Mouse (Mus musculus) heart, adult 2 months (tissue): ENCODE results near the gene Prickle1. TPM values are rescaled to one million over a fixed set of nuclear protein-coding genes. Genes with fewer than 3 reads are reported as not detected.

ENCODE experiments used
- DNase-seq, 2 experiments: peaks; one replicate each; pipeline ENCODE4 v3.0.0; 2021
- H3K27ac ChIP-seq: fragments of 200-600 bp; 2 replicates; pipeline ENCODE4 v1.8.1; 2022
- H3K27me3 ChIP-seq: fragments of 200-500 bp; 2 replicates; pipeline ENCODE4 v1.6.1; 2012; ENCODE audit warnings: mild to moderate bottlenecking, low read length, inconsistent platforms, mixed read lengths; ENCODE audit not compliant: control insufficient read depth, insufficient read depth
- H3K36me3 ChIP-seq: fragments of 200-500 bp; 2 replicates; pipeline ENCODE4 v1.6.1; 2012; ENCODE audit warnings: low read length, inconsistent platforms; ENCODE audit not compliant: control insufficient read depth, insufficient read depth
- H3K4me1 ChIP-seq: fragments of 200-500 bp; 2 replicates; pipeline ENCODE4 v1.6.1; 2011; ENCODE audit warnings: low read length; ENCODE audit not compliant: control insufficient read depth, insufficient read depth
- H3K4me3 ChIP-seq: fragments of 200-600 bp; 2 replicates; pipeline ENCODE4 v1.8.1; 2022
- H3K79me2 ChIP-seq: fragments of 200-500 bp; replicated peaks from 2 replicates; pipeline ENCODE4 v1.6.1; 2012; ENCODE audit warnings: mild to moderate bottlenecking, inconsistent platforms, low read length, moderate library complexity, mixed read lengths; ENCODE audit not compliant: control insufficient read depth, insufficient read depth
- H3K9ac ChIP-seq: fragments of 200-500 bp; 2 replicates; pipeline ENCODE4 v1.6.1; 2012; ENCODE audit warnings: low read depth, mild to moderate bottlenecking, control low read depth, inconsistent platforms, low read length, mixed read lengths
- CTCF ChIP-seq: fragments of 200-600 bp; IDR thresholded peaks from 2 replicates; pipeline ENCODE4 v1.8.1; 2022; ENCODE audit warnings: antibody characterized with exemption, mild to moderate bottlenecking, moderate library complexity
- EP300 ChIP-seq: fragments of 200-500 bp; IDR thresholded peaks from 2 replicates; pipeline ENCODE4 v1.6.1; 2011; ENCODE audit warnings: low read depth, low read length, control low read depth; ENCODE audit not compliant: insufficient read depth
- POLR2A ChIP-seq: fragments of 200-500 bp; IDR thresholded peaks from 2 replicates; pipeline ENCODE4 v1.6.1; 2011; ENCODE audit warnings: mild to moderate bottlenecking, low read depth, low read length, control low read depth; ENCODE audit not compliant: insufficient read depth
- WGBS: fragments of 180-500 bp; shearing (Covaris S2); methylation state at CpG from one replicate; pipeline ENCODE4 v1.1.7; 2018; 5-methylcytosine and 5-hydroxymethylcytosine counted together
- intact Hi-C: fragments of 180-260 bp; cut with DNase I; formaldehyde crosslinking; loops from one replicate; pipeline ENCODE4 v1.15.1; 2025
- long read RNA-seq: library from polyadenylated mRNA; stranded (forward); transcript quantifications from one replicate; pipeline ENCODE4 v2.0.0, GENCODE M21; 2021
- polyA plus RNA-seq: library from polyadenylated mRNA; depleted of rRNA; stranded (reverse); fragments of >200 nt; gene quantifications from 2 replicates; pipeline ENCODE4 v1.2.3, GENCODE M21; 2012; rRNA removed
- total RNA-seq, 2 experiments: library from RNA; stranded (reverse); gene quantifications; 2 replicates each; pipeline ENCODE4 v1.2.3; 2021

Gene Prickle1
- total RNA-seq (10 to 100 TPM; 11.2 to 18.6 TPM), polyA plus RNA-seq (8.6 and 11.5 TPM in 2 replicates)
- long read RNA-seq, partial matches to known transcripts: 0 of 4 reads
- long read RNA-seq, other reads (novel, unspliced or antisense): 4 of 4 reads

DNA sequence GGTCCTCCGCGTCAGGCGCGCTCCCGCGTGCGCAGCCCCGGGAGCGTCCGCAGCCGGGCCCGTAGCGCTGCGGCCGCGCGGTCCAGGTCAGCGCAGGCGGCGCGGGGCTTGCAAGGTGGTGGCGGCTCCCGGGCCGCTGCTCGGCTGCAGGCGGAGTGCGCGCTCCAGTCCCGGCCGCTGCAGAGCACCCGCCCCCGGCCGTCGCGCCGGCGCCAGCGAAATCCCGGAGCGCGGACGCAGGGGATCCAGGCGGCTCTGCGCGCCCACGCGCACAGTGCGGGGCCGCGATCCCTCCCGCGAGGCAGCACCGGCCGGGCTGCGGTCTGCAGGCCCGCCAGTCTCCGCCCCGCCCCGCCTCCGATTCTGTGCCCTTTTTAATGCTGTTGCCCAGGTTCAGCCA is at the start of gene Prickle1:
Prickle1 (minus strand) TSS at position 146 of the 400 bp plus-strand sequence.
- DNase-seq: peak; percentile 92 to 93
- no peak for TF ChIP-seq CTCF
- peak; percentile 60; the same call in 1 of the 2 replicates for TF ChIP-seq POLR2A
- peaks cover 6% of the 10 kb centered on the region for H3K4me1 ChIP-seq
- under 1% methylated on average over 60 of the region's 60 CpGs for WGBS
- H3K36me3 ChIP-seq: no peaks in the 10 kb centered on the region
- intact Hi-C loops: loop anchor here (5.0 to 10.0 kb wide), 4 partner anchors 102 to 949 kb away; partner anchors contain the start of genes Irak4, Pus7l and Yaf2
- H3K27me3 ChIP-seq: no peaks in the 10 kb centered on the region
- H3K27ac ChIP-seq: peak within 1 kb of the TSS; percentile 91
- peak within 1 kb of the TSS; percentile 97 for H3K9ac ChIP-seq
- peak within 1 kb of the TSS; percentile 76 for H3K4me3 ChIP-seq
- H3K79me2 ChIP-seq: no peaks in the 10 kb centered on the region

DNA sequence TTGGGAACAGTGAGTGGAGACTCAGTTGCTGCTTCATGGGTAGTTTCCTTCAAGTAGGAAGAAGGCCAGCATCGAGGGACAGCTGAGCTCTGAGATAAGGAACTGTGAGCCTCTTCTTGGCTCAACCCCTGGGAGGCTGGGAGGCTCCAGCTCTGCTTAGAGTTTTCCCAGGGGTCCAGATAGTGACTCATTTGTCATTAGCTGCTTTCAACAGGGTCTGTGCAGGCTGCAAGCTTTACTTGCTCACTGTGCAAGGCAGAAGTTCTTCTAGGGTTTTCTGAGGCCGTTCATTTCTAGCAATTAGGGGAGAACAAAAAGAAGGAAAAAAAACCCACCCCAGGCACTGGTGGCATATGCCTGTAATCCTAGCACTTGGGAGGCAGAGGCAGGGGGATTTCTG is 44.5 kb upstream of the Prickle1 start:
- no peak overlapping the region for H3K9ac ChIP-seq
- DNase-seq: peak in 1 of 2 experiments; percentile 9
- no peaks in the 10 kb centered on the region for H3K36me3 ChIP-seq
- H3K4me3 ChIP-seq: no peak overlapping the region
- no peak for TF ChIP-seq CTCF
- no peak for TF ChIP-seq EP300
- no peak for TF ChIP-seq POLR2A
- intact Hi-C loops: no loop called here
- H3K4me1 ChIP-seq: no peaks in the 10 kb centered on the region
- no peaks in the 10 kb centered on the region for H3K79me2 ChIP-seq
- no peaks in the 10 kb centered on the region for H3K27me3 ChIP-seq
- H3K27ac ChIP-seq: no peak overlapping the region
- WGBS: 25% methylated on average over 2 of the region's 2 CpGs

DNA sequence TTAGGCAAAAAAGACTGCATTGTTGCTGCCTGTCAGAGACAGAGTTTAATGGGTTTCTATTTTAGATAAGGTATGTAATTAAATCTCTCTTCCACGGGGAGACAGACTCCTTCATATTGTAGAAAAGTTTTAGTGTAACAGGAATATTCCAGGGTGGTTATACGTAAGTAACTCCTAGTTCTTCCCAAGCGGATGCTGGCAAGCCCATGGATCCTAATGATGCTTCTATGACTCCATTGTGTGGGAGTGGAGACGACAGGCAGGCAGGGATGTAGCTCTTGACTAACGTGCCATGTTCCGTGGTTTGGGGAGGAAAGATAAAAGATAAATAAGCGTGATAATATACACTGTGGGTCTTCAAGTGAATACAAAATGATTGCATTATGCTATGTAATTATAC is 41.3 kb upstream of the Prickle1 start:
- Histone ChIP-seq H3K79me2 (no peaks in the 10 kb centered on the region), H3K4me3 (no peak overlapping the region), H3K4me1 (no peaks in the 10 kb centered on the region), H3K36me3 (no peaks in the 10 kb centered on the region), H3K27ac (no peak overlapping the region), H3K27me3 (no peaks in the 10 kb centered on the region), H3K9ac (no peak overlapping the region)
- TF ChIP-seq POLR2A (no peak), EP300 (no peak)
- intact Hi-C loops: no loop called here
- WGBS: 73% methylated on average over 7 of the region's 7 CpGs
- DNase-seq: no peak

DNA sequence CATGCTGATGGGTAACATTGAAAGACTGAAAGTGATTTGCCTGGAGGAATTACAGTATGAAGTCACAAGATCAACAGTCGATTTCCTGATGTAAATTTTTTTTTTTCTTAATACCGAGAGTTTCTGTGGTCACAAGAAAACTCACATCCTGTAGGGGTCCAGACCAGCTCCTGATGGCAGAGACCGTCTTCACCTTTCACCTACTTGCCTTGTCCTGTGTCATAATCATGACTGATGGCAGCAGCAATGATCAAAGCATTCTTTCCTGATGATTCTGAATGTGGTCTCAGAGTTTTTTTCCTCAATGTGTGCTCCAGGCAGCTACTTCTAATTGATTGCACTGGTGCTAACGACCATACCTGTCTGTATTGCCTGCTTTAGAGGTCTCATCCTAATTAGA is 39.9 kb upstream of the Prickle1 start:
- Histone ChIP-seq H3K27ac (no peak overlapping the region), H3K4me3 (no peak overlapping the region), H3K9ac (no peak overlapping the region), H3K79me2 (no peaks in the 10 kb centered on the region), H3K36me3 (no peaks in the 10 kb centered on the region), H3K27me3 (no peaks in the 10 kb centered on the region), H3K4me1 (no peaks in the 10 kb centered on the region)
- 48% methylated on average over 4 of the region's 4 CpGs for WGBS
- DNase-seq: no peak
- intact Hi-C loops: no loop called here
- TF ChIP-seq CTCF (no peak), POLR2A (no peak), EP300 (no peak)

DNA sequence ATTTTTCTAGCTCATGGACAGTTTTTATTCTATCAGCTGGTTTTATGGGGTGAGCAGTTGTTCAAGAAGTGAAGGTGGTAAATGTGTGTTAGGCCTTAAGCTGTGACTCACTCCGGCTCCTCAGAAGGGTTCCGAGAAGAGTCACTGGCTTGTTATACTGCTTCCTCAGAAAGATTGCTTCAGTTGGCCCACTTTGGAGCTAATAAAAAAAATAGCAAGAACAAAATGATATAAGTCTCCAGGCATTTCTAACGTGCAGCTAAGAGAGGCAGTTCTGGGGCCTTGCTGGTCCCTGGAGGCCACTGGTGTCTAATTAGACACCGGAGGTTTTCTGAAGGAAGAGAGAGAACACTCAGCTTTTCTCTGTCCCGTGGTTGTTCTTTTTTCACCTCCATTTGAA is 38.8 kb upstream of the Prickle1 start:
- no peak for DNase-seq
- Histone ChIP-seq H3K27me3 (no peaks in the 10 kb centered on the region), H3K4me1 (no peaks in the 10 kb centered on the region), H3K4me3 (no peak overlapping the region), H3K27ac (no peak overlapping the region), H3K36me3 (no peaks in the 10 kb centered on the region), H3K9ac (no peak overlapping the region), H3K79me2 (no peaks in the 10 kb centered on the region)
- WGBS: 67% methylated on average over 5 of the region's 5 CpGs
- TF ChIP-seq POLR2A: no peak
- TF ChIP-seq EP300: no peak
- TF ChIP-seq CTCF: no peak
- intact Hi-C loops: no loop called here

DNA sequence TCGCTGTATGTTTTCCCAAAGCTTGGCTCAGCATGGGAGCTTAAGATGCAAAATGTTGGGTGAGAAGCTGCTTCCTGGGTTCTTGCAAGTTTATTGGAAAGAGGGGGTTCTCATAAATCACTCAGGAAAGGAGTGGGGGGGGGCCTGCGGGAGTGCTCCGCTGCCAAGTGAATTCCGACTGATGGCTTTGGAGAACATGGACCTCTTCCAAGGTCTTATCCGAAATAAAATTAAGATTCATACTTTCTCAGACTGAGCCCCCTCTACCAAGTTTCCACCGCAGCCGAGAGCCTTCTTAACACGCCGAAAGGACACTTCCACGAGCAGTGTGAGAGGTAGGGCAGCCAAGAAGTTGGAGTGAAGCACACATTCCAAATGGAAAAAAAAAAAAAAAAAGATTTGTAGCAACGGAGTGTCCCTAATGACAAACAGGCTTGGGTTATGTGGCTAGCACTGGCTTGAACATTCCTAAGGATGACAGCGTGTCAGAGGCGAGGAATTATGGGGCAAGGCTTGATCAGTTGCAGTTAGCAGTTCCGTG is 34.4 kb upstream of the Prickle1 start:
- WGBS: 76% methylated on average over 14 of the region's 14 CpGs
- intact Hi-C loops: no loop called here
- Histone ChIP-seq H3K9ac (no peak overlapping the region), H3K4me3 (no peak overlapping the region), H3K27ac (no peak overlapping the region), H3K79me2 (no peaks in the 10 kb centered on the region), H3K4me1 (peaks cover 2% of the 10 kb centered on the region; the same call in 1 of the 2 replicates), H3K27me3 (no peaks in the 10 kb centered on the region), H3K36me3 (no peaks in the 10 kb centered on the region)
- DNase-seq: no peak
- TF ChIP-seq CTCF (no peak), POLR2A (no peak), EP300 (no peak)
